Mouse (Mus musculus) left cerebral cortex, adult 18-20 months (tissue): ENCODE data around the gene Plcb1. TPM values are rescaled to one million over a fixed set of nuclear protein-coding genes. Genes with fewer than 3 reads are reported as not detected.
A peak's percentile ranks its signal among the peaks of the same experiment; 100 is the strongest.

ENCODE experiments used
- DNase-seq, 2 experiments: peaks; one replicate each; pipeline ENCODE4 v3.0.0; 2021 to 2022; ENCODE audit warnings: low spot score in 2 of 2, mixed read lengths in 1 of 2
- total RNA-seq, 2 experiments: library from RNA; stranded (reverse); gene quantifications; 2 replicates each; pipeline ENCODE4 v1.2.3; 2021

Plcb1 gene
- total RNA-seq, 2 experiments from 2014 or later = 166 to 177 TPM

- DNase-seq = peak in 1 of 2 experiments; percentile 18
Observed at GRCm38 (mm10) chr2:135175544-135175943, 389.7 kb downstream of the Plcb1 start.

- no peak for DNase-seq
Observed at GRCm38 (mm10) chr2:135187659-135188058, 401.8 kb downstream of the Plcb1 start.

DNA sequence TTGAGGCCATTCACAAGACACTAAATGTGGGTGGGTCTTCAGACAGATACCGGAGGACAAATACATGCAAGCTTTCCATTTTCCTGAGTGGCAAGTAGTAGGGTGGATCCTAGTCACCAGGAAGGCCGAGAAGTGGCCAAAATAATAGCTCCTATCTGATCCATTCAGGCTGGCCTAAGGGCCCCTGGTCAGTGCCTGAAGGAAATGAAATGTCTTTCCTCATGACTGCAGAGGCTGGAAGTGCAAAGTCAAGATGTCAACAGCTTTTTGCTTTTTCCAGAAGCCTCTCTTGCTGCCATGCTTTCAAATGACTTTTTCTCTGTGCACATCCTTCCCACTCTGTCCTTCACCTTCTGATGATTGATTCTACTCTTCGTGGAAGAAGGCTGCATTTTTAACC is 415.0 kb downstream of the Plcb1 start:
- DNase-seq = no peak

- DNase-seq = no peak
Observed at GRCm38 (mm10) chr2:135202390-135202789, 416.5 kb downstream of the Plcb1 start.

DNA sequence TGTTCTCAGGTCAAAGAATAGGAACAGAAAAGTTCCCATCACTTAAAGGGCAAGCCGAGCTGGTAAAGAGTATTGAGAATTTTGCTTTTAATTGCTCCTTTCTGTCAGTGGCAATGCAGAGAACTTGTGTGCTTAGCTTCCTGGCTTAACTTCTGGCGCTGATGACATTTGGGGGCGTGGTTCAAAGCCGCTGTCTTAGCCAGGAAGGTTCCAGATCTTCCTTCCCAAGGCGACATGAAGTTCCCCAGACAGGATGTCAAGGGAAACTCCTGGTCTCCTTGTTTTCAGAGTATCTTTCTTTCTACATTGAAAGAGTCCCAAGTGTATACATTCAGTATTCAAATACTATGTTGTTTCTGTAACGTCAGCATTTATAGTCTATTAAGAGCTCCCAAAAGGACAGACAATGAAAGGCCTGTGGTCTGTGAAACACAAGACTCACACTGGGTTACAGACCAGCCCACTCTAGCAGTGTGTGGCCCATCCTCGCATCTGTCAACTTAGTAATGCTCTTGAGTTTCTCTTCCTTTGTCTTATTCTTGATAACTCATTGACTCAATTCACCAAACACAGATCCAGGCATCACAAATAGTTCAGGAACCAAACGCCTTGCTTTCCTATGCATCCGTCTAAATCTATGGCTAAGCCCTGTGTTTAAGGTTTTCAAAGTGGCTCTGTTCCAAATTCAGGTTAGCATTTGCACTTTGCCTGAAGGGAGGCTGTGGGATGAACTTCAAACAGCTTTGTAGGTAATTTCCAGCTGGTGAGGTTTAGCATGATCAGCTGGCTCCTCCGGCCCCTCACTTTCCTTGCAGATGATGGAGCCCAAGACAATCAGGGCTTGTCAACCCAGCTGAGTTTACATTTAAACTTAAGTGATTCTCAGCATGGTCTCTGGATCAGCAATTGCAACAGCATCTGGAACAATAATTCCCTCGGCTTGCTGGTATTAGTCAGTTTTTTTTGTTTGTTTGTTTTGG is 418.6 kb downstream of the Plcb1 start:
- DNase-seq = no peak

DNA sequence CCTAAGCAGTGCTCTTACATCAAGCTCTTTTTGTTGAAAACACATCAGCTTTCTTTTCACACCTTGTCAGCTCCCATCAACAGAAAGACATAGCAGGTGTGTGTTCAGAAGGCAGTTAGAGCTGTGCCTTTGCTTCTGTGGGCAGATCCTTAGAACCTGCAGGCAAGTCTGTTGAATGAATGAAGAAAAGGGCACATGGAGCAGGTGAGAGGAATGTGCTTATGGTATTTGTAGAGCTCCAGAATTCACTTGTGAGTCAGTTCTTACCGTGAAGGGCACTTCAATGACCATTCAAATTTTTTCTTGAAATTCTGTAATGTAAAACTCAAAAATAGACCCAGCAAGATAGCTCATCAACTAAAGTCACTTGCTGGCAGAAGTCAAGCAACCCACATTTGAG is 423.0 kb downstream of the Plcb1 start:
- no peak for DNase-seq

- DNase-seq = peak in 1 of 2 experiments; percentile 28
Observed at GRCm38 (mm10) chr2:135214746-135215448, 429.0 kb downstream of the Plcb1 start.

GRCm38 (mm10) chr2:135219406-135219805 is 433.5 kb downstream of the Plcb1 start:
- peak in 1 of 2 experiments; percentile 12 for DNase-seq

DNA sequence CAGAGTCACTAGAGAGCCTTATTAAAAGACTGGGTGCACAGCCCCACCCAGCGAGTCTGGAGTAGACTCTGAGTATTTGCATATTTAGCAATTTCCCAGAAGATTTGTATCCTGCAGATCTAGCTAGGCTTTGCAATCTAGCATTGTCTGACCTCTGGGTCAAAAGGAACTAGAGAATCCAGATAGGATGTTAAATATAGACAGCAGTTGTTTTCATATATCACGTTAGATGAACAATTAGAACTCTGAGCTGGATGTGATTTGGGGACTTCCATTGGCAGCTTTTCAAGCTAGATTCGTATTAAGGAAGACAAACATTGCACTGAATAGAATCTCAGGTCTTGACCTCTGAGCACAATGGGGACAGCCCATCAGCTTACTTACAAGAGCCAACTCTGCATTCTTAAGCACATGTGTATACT is 439.7 kb downstream of the Plcb1 start:
- no peak for DNase-seq

DNA sequence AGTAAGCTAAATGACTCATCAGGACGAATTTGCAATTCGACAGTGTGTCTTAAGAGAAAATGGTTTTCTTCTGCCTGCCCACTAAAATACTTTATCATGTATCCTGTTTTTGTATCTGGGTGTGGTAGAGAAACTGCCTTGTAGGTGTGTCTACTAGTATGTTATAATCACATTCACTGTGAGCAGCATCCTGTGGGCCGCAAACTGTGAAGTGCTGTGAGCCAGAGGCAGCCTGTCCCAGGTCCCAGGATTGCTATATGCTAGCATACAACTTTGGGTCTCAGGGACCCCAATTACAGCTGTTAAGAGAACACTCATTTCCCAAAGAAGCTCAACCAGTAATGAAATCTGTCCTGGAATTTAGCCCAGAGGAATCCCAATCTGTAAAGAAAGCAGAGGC is 444.4 kb downstream of the Plcb1 start:
- DNase-seq = no peak

DNA sequence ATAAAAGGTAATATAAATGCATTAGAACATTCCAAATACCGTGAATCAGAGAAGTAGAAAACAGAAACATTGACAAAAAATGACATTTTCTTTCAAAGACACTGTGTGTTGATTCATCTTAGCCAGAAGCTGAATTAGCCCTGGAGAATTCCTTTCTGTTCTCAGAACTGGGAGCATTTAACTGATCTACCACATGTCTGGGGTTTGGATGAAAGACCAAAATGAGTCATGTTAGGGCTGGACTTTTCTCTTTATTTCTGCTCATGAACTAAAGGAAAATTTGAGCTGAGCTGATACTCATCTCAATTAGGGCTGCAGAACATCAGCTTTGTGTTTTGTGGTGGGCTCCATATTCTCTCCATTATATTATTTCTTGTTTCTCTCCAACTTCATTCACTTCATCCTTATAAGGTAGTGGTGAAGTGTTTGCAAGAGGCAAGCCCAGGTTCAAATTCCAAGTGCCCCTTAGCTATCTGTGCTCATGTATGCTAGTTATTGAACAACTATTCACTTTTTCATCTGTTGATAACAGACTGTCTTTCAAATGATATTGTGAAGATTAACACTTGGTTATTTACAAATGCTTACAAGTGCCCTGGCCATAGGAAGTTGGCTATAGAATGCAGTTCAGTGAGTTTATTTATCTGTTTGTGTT is 456.9 kb downstream of the Plcb1 start:
- no peak for DNase-seq

DNA sequence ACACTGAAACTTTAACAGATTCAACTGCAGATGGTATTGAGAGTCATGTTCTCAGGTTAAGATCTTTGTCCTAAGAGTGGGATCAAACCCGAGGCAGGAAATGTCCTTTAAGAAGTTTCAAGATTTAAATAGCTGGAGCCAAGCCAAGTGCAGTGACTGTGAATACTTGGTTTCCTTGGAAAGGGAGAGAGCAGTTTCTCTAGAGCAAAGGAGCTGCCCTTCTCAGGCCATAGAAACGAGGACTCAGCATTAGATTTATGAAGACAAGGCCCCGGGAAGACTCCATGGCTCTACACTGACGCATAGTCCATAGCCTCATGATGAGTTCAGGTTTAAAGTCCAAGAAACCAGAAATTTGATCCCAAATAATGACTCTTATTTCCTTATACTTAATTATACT is 457.9 kb downstream of the Plcb1 start:
- DNase-seq = no peak

- DNase-seq = no peak
Observed at GRCm38 (mm10) chr2:135249925-135250324, 464.1 kb downstream of the Plcb1 start.

DNA sequence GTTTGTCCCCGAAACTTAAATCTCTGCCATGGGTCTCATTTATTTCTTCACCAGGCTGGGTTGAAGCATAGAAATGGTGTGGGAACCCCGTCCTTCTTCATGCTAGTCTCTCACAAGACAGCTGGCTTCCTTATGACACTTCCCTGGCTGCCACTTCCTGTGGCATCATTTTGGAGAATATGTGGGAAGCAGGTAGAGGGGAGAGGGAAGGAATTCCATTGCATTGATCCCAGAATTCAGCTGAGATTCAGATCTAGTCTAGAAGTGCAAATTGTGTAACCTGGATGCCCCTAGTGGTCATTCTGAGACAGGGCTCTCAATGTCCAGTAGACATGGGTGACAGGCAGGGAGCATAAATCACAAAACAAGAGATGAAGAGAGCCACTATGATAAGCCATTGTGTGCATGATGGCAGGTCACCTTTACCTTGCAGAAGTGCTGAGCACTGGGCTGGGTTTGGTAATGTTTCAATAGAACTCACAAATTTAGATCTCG is 466.0 kb downstream of the Plcb1 start:
- no peak for DNase-seq

DNA sequence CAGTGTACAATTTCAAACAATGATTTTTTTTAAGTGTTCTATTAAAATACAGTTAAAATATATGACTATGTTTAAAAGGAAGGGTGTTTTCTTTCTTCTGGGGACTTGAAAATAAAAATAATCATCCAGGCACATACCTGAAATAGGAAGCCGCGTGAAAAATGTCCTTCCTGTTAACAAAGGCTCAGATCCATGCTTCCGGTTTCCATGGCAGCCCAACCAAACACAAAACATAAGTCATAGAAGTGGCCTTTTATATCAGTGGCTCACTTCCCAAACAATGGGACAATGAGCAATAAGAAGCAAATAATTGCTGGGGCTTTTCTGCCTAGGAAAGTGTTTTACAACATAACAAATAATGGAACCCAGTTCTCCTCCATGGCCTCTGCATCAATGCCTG is 473.3 kb downstream of the Plcb1 start:
- DNase-seq = no peak

DNA sequence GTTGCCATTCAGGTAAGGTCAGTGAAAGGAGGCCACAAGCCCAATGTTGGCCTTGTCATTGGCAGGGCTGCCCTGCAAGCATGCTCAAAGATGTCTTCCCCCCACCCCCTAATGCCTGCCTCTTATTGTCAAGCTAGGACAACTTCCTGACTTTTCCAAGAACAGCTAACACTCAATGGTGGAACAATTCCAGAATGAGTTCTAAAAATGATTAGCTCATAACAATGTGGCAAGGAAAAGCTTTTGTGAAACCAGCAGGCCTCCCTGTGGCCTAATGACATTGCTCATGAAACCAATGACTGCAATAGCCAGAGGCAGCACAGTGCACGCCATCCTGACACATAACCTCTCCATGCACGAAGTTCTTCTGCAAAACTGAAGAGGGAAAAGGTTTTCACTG is 478.1 kb downstream of the Plcb1 start:
- no peak for DNase-seq

DNA sequence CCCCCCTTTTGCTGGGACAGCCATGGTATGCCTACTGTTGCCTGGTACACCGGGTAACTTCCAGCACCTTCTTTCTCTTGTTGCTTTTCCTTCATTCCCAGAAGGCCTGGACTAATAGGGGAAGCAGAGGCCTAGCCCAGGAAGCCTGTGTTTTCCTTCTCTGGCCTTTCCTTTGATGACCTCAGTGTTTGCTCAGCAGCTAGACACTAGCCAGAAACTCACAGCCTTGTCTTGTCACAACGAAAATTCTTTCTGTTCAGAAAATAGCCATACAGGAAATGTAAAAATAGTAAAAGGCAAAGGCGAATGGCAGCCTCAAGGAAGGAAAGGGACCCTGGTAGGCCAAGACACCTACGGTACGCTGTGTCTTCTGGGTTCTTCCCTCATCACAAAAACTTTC is 489.1 kb downstream of the Plcb1 start:
- no peak for DNase-seq

- peak; percentile 29 to 39 for DNase-seq
Observed at GRCm38 (mm10) chr2:135278506-135278905, 492.6 kb downstream of the Plcb1 start.

DNA sequence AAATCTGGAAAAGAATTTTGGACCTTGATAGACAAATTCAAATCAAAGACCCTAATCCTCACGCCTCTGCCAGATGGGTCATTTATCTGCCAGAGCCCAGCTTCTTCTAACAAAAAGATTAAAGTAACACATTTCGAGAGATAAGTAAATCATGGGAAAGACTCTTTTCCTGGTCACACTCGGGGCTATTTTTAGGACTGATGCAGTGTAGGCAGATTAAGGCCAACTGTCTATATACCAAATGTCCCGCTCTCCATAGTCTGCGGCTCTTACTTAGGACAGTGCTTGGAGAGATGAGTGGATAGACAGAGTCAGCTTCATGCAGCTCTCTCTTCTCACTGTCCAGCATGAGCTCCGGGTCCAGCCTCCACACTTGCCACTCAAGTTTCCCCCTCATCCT is 493.2 kb downstream of the Plcb1 start:
- DNase-seq = no peak

GRCm38 (mm10) chr2:135283783-135284182 is 497.9 kb downstream of the Plcb1 start:
- DNase-seq = no peak

GRCm38 (mm10) chr2:135296184-135296769 is 510.4 kb downstream of the Plcb1 start:
- peak in 1 of 2 experiments; percentile 26 for DNase-seq
